Mouse (Mus musculus) midbrain, embryonic 15.5 days (tissue): ENCODE data around the gene Spred2. TPM values are rescaled to one million over a fixed set of nuclear protein-coding genes. Genes with fewer than 3 reads are reported as not detected.
"Not testable (repeated sequence)": the region's sequence is repeated elsewhere in the genome, so short reads cannot be mapped to it uniquely, and the experiment has no call there.

Source experiments
- ATAC-seq: fragments of 200-750 bp; cut with Nextera tagmentation; replicated peaks from 2 replicates; pipeline ENCODE4 v1.8.0; 2017; ENCODE audit warnings: moderate TSS enrichment
- H3K27ac ChIP-seq: fragments of 300-500 bp; sonication (generic); 2 replicates; pipeline ENCODE4 v1.5.1; 2015; ENCODE audit warnings: mild to moderate bottlenecking, inconsistent platforms
- H3K27me3 ChIP-seq: fragments of 300-500 bp; sonication (generic); replicated peaks from 2 replicates; pipeline ENCODE4 v1.6.1; 2015; ENCODE audit warnings: inconsistent platforms
- H3K36me3 ChIP-seq: fragments of 300-500 bp; sonication (generic); replicated peaks from 2 replicates; pipeline ENCODE4 v1.6.1; 2015; ENCODE audit warnings: inconsistent platforms
- H3K4me1 ChIP-seq: fragments of 300-500 bp; sonication (generic); 2 replicates; pipeline ENCODE4 v1.6.1; 2015; ENCODE audit warnings: inconsistent platforms
- H3K4me2 ChIP-seq: fragments of 300-500 bp; sonication (generic); 2 replicates; pipeline ENCODE4 v1.6.1; 2015; ENCODE audit warnings: inconsistent platforms, mild to moderate bottlenecking, moderate library complexity
- H3K4me3 ChIP-seq: fragments of 300-500 bp; sonication (generic); 2 replicates; pipeline ENCODE4 v1.5.1; 2015; ENCODE audit warnings: mild to moderate bottlenecking, inconsistent platforms
- H3K9ac ChIP-seq: fragments of 300-500 bp; sonication (generic); 2 replicates; pipeline ENCODE4 v1.6.1; 2015; ENCODE audit warnings: mild to moderate bottlenecking, inconsistent platforms
- H3K9me3 ChIP-seq: fragments of 300-500 bp; sonication (generic); 2 replicates; pipeline ENCODE4 v1.6.1; 2016; ENCODE audit warnings: inconsistent platforms
- WGBS: fragments of 180-500 bp; shearing (Covaris S2); methylation state at CpG from one replicate; pipeline ENCODE4 v1.1.7; 2015; ENCODE audit warnings: mixed read lengths; 5-methylcytosine and 5-hydroxymethylcytosine counted together
- polyA plus RNA-seq: library from polyadenylated mRNA; unstranded; fragments of >200 nt; fragmentation: Nextera tagmentation; extraction: Ambion mirVana; gene quantifications from 2 replicates; pipeline ENCODE4 v1.2.1, GENCODE M21; 2015

The Spred2 gene
- polyA plus RNA-seq, 1 experiment from 2014 or later = 6.2 TPM

DNA sequence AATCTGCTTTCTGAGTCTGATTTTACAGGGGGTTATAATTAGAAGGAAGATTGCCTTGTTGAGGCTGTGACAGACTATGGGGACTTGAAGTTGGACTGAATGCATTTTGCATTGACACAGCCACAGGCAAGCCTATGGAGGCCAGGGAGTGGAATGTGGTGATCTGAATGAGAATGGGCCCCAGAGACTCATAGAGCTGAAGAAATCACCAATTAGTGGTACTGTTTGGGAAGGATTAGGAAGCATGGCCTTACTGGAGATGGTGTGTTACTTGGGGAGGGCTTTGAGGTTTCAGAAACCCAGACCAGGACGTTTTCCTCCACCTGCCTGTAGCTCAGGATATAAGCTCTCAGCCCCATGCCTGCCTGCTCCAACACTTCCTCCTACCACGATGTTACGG, 135.6 kb downstream of the Spred2 start:
- Histone ChIP-seq H3K36me3 (peaks cover 13% of the 10 kb centered on the region), H3K27ac (no peak overlapping the region), H3K27me3 (no peaks in the 10 kb centered on the region), H3K4me3 (no peak overlapping the region), H3K9ac (no peak overlapping the region), H3K4me2 (no peak overlapping the region), H3K9me3 (no peaks in the 10 kb centered on the region), H3K4me1 (no peaks in the 10 kb centered on the region)
- 85% methylated on average over 3 of the region's 3 CpGs for WGBS
- ATAC-seq = no peak

DNA sequence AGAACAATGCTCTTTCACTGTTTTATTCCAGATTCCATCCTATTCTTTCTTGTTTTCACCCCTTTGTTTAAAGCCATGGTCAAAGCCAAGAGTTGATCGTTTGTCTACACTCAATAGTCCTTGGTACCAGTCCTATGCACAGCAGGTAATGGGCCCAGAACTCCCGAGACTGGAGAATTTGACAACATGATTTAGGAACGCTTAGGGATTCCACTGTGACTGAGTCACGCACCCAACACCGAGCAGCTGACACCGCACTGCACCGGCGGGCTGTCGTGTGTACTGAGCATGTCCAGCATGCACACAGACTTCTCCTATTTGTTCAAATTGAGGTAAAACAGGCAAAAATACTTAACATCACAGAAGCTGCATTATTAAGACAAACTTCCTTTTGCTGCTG, 138.6 kb downstream of the Spred2 start:
- WGBS = 91% methylated on average over 9 of the region's 9 CpGs
- not testable (repeated sequence) for H3K9me3 ChIP-seq, H3K4me3 ChIP-seq, H3K9ac ChIP-seq, H3K4me1 ChIP-seq, ATAC-seq, H3K27ac ChIP-seq, H3K27me3 ChIP-seq, H3K4me2 ChIP-seq
- peaks cover 13% of the 10 kb centered on the region for H3K36me3 ChIP-seq

DNA sequence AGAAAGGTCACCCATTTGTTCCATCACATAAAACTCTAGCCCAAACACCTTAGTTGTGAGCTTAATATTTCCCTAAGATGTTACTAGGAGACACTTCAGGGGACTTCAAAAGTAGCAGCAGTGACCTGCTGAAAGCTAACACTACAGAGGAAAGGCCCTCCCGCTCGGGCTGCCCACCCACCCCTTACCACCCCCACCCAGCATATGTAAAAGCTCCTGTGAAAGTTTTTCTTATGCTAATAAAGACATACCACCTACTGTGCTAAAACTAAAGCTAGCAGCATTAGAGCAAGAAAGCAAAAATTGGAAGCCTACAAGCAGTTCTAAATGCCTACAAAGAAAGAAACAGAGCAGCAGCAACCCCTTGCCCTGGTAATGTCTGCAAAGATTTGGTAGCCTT, 139.9 kb downstream of the Spred2 start:
- 18% methylated on average over 2 of the region's 2 CpGs for WGBS

DNA sequence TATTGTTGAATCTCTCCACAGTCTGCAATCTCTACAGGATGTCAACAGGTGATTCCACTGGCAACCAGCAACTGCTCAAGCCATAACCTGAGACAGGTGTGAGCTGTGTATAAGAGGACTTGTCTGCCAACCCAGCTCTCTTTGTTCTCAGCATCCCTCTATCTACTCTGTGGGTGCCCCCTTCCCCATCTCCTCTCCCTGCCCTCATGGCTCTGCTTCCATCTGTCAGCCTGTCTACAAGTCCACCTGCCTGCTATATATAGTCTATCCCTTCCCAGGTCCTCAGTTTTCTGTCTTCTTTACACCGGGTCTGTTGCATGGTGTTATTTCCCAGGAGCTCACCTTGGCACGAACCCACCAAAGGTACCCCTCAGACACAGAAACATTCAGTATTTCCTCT, 140.8 kb downstream of the Spred2 start:
- ATAC-seq = no peak
- Histone ChIP-seq H3K4me3 (no peak overlapping the region), H3K36me3 (peaks cover 7% of the 10 kb centered on the region; the same call in 1 of the 2 replicates), H3K4me2 (no peak overlapping the region), H3K9ac (no peak overlapping the region), H3K27ac (no peak overlapping the region), H3K27me3 (no peaks in the 10 kb centered on the region), H3K4me1 (no peaks in the 10 kb centered on the region), H3K9me3 (no peaks in the 10 kb centered on the region)
- WGBS = 95% methylated on average over 2 of the region's 2 CpGs

More for the DNA sequence above, 139.9 kb downstream of the Spred2 start:
- H3K36me3 ChIP-seq, H3K9me3 ChIP-seq, H3K27me3 ChIP-seq, H3K27ac ChIP-seq, H3K9ac ChIP-seq, H3K4me3 ChIP-seq, H3K4me1 ChIP-seq, H3K4me2 ChIP-seq, ATAC-seq: not testable (repeated sequence)

DNA sequence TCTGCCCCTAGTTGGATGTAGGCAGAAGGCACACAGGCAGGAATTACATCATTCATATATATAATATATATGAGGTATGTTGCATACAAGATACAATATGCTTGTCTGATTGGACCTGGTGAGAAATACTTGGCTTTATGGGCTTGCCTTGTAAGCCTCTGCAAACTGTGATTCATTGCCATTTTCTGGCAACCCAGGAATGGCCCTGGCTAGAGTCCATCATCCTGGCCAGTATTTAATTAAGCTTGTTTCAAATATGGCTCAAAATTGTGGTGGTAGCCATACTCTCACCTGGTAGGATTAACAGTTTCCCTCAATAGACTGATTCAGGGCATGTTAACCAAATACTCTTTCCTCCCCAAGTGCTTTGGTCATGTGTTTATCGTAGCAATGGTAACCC, 141.9 kb downstream of the Spred2 start:
- H3K9ac ChIP-seq = no peak overlapping the region
- no peak overlapping the region for H3K27ac ChIP-seq
- H3K36me3 ChIP-seq = peaks cover 7% of the 10 kb centered on the region; the same call in 1 of the 2 replicates
- H3K9me3 ChIP-seq = no peaks in the 10 kb centered on the region
- WGBS = 100% methylated on average over 1 of the region's 1 CpGs
- no peak overlapping the region for H3K4me2 ChIP-seq
- H3K27me3 ChIP-seq = no peaks in the 10 kb centered on the region
- no peak overlapping the region for H3K4me3 ChIP-seq
- H3K4me1 ChIP-seq = no peaks in the 10 kb centered on the region
- no peak for ATAC-seq

DNA sequence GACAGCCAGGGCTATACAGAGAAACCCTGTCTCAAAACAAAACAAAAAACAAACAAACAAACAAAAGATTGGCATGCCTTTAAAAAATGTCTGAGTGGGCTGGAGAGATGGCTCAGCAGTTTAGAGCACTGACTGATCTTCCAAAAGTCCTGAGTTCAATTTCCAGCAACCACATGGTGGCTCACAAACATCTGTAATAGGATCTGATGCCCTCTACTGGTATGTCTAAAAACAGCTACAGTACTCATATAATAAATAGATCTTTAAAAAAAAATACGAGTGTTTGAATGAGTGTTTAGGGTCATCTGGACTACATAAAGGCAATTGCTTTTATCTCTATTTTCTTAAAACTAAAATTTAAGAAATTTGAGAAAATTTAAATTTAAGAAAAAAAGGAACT, 143.3 kb downstream of the Spred2 start:
- Histone ChIP-seq H3K4me3 (no peak overlapping the region), H3K27ac (no peak overlapping the region), H3K36me3 (peaks cover 10% of the 10 kb centered on the region; the same call in 1 of the 2 replicates), H3K9ac (no peak overlapping the region), H3K4me2 (no peak overlapping the region), H3K4me1 (no peaks in the 10 kb centered on the region), H3K9me3 (no peaks in the 10 kb centered on the region), H3K27me3 (no peaks in the 10 kb centered on the region)
- no peak for ATAC-seq
- WGBS = 68% methylated on average over 1 of the region's 1 CpGs

DNA sequence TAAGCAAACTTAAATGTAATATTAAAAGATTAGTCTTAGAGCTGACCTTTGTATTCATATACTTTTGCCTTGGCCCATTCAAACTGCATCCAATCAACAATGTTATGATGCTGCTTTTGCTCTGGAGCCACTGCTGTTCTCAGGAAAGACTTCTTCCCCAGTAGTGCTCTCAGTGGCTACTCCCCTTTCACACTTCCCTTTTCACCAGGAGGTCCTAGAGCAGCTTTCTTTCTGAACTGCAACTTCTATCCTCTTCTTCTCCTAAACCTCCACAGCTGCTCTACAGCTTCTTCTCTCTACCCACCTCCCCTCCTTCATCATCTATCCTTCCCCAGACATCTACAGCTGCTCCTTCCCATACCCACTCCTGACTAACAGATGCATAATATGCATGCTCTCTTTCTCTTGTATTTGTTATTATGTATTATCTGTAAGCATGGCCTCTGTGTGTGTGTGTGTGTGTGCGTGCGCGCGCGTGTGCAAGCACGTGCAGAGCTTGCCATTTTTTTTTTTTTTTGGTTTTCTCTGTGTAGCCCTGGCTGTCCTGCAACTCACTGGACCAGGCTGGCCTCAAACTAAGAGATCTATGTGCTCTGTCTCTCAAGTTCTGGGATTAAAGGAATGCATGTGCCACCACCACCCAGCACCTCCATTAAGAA, 144.3 kb downstream of the Spred2 start:
- no peaks in the 10 kb centered on the region for H3K27me3 ChIP-seq
- H3K36me3 ChIP-seq = peaks cover 10% of the 10 kb centered on the region; the same call in 1 of the 2 replicates
- H3K9me3 ChIP-seq = no peaks in the 10 kb centered on the region
- no peak overlapping the region for H3K4me3 ChIP-seq
- H3K27ac ChIP-seq = no peak overlapping the region
- no peaks in the 10 kb centered on the region for H3K4me1 ChIP-seq
- no peak overlapping the region for H3K4me2 ChIP-seq
- no peak overlapping the region for H3K9ac ChIP-seq
- 98% methylated on average over 6 of the region's 6 CpGs for WGBS
- no peak for ATAC-seq

DNA sequence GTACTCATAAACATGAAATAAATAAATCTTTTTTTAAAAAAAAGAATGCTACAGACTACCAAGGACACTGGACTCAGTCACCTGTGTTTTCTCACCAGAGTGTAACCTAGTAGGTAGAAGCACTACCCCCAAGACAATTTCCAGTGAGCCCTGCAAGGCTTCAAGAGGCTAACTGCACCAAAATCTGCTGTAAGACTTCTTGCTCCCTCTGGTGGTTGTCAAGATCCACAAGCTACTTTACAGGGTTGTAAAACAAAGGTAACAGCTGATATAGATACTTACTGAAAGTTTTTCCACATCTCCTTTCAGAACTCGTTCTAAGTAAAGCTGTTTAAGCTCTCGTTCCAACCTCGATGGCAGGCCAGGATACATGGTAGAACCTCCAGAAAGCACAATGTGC, 148.0 kb downstream of the Spred2 start:
- Histone ChIP-seq H3K9me3 (no peaks in the 10 kb centered on the region), H3K27me3 (no peaks in the 10 kb centered on the region), H3K27ac (no peak overlapping the region), H3K4me2 (no peak overlapping the region), H3K36me3 (peaks cover 19% of the 10 kb centered on the region; the same call in 1 of the 2 replicates), H3K4me1 (no peaks in the 10 kb centered on the region), H3K9ac (no peak overlapping the region), H3K4me3 (no peak overlapping the region)
- 79% methylated on average over 3 of the region's 3 CpGs for WGBS
- 0 out of 2 replicates have a peak, but pooled peaks have one; percentile 7 for ATAC-seq

DNA sequence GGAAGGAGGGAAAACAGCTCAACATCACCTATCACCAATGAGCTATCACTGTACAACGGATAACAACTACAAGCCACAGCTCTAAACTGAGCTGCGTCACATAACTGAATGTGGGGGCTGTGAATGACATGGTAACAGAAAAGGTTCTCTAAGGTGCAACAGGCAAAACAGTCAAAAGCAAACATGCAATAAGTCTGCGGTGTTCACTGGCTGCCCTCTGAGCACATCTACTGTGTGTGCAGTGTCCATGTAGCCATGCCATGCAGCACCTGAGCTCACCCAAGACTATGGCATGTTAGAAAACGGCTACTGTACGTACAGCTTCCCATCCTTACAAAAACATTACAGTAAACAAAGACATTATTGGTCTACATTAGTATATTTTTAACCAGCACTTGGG, 148.7 kb downstream of the Spred2 start:
- no peak overlapping the region for H3K4me2 ChIP-seq
- H3K9me3 ChIP-seq = no peaks in the 10 kb centered on the region
- H3K27me3 ChIP-seq = no peaks in the 10 kb centered on the region
- no peak overlapping the region for H3K9ac ChIP-seq
- peaks cover 22% of the 10 kb centered on the region; the same call in 1 of the 2 replicates for H3K36me3 ChIP-seq
- H3K4me3 ChIP-seq = no peak overlapping the region
- H3K4me1 ChIP-seq = no peaks in the 10 kb centered on the region
- no peak overlapping the region for H3K27ac ChIP-seq
- 98% methylated on average over 5 of the region's 5 CpGs for WGBS
- ATAC-seq = no peak

Other genes starting within 250 kb of the Spred2 start
- 157 and 173 TPM in 2 replicates for gene Actr2, start 188.5 kb downstream of the Spred2 start, polyA plus RNA-seq